Comparison of ENCODE assay signal across 21 mouse cellular contexts in the genomic region with DNA sequence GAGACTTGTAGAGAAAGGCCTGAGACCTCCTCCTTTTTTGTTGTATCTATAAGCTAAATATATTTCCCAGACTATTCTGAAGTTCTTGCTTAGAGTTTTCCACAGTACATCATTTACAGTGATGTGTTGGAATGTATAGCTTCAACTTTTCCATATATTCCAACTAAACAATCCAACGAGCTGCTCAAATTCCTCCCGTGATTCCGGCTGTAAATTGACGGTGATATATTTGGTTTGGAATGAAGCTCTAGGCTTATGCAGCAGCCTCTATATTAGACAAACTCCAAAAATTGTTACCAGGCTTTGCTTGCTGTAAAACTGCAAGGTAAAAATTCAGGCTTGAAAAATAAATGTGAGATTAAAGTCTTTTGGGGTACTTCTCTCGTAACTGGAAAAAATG.
"Had no signal": no experiment of that assay in that cellular context is flagged by ENCODE, and none has a peak within 500 bp of the region (broad histone marks: within the 10 kb centered on the region; RNA-seq: fewer than 3 reads in every experiment).

No protein-coding gene starts in this region.

- DNase-seq: kidney, adult 11 months; kidney, adult 8-10 months; kidney, postnatal 25 days; layer of hippocampus, adult 9-11 months; liver, embryonic 13.5 days; lung, adult 2 months; lung, postnatal 10 days; lung, postnatal 36 days; retina, postnatal 1 day; right cerebral cortex, postnatal 25 days; spleen, adult 18-20 months; thymus, adult 2 months; thymus, postnatal 25 days had no signal

- H3K4me3 ChIP-seq: kidney, embryonic 15.5 days; layer of hippocampus, adult 2 months; liver, embryonic 13.5 days; megakaryocyte, embryonic 14.5 days; midbrain, embryonic 10.5 days; midbrain, embryonic 13.5 days; myocyte; neural tube, embryonic 13.5 days had no signal

- H3K4me2 ChIP-seq: kidney, embryonic 15.5 days; liver, embryonic 13.5 days; midbrain, embryonic 13.5 days; neural tube, embryonic 13.5 days had no signal

- H3K4me1 ChIP-seq: kidney, embryonic 15.5 days; liver, embryonic 13.5 days; megakaryocyte, embryonic 14.5 days; midbrain, embryonic 10.5 days; midbrain, embryonic 13.5 days; neural tube, embryonic 13.5 days had no signal

- H3K27me3 ChIP-seq: kidney, embryonic 15.5 days; liver, embryonic 13.5 days; megakaryocyte, embryonic 14.5 days; midbrain, embryonic 13.5 days; neural tube, embryonic 13.5 days had no signal

- ATAC-seq: midbrain, embryonic 13.5 days; midbrain, embryonic 16.5 days had no signal

- H3K27ac ChIP-seq: kidney, embryonic 15.5 days; layer of hippocampus, adult 2 months; liver, embryonic 13.5 days; midbrain, embryonic 10.5 days; midbrain, embryonic 13.5 days; neural tube, embryonic 13.5 days had no signal

- H3K36me3 ChIP-seq: kidney, embryonic 15.5 days; liver, embryonic 13.5 days; midbrain, embryonic 10.5 days; midbrain, embryonic 13.5 days; neural tube, embryonic 13.5 days had no signal

- H3K9me3 ChIP-seq: kidney, embryonic 15.5 days; liver, embryonic 13.5 days; midbrain, embryonic 10.5 days; midbrain, embryonic 13.5 days; neural tube, embryonic 13.5 days had no signal

- H3K9ac ChIP-seq: kidney, embryonic 15.5 days; liver, embryonic 13.5 days; midbrain, embryonic 13.5 days; neural tube, embryonic 13.5 days had no signal
